Comparison of ENCODE assay signal across 8 mouse cellular contexts in the genomic region with DNA sequence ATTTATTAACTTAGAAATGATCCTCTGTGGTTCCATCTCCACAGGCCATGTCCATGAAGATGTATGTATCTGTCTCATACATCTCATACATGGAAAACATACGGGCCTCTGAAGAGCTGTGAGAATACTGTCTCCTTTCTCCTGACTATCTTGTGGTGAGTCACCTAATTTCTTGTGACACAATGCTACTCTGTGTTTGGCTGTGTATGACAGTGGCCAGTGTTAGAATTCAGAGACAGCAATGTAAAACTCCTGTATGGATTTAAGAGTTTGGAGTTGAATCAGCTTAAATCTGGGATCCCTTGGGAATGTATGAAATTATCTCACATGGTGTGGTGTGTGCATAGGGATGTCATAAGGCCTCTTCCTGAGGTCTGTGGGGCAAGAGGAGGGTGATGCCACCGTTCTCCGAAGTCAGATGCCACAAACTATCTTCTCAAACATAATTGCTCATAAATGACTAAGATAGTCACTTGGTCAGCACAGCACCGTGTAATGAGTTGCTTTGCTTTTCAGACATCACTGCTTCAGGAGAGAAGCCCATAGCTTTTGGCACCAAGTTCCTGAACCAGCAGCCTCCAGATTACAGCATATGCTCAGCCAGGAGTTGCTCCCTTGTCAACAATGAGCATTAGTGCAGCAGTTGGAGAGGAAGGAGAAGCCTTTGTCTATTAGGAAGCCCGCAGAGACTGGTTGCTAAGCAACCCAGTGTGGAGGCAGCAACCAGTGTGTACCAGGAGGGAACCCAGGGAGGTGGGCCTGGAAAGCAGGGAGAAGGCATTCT.
DNase-seq lines count a peak whose midpoint lies in the region; ATAC-seq lines count a peak whose summit lies in the region.

No protein-coding gene starts in this region.

- H3K4me1 ChIP-seq in hindbrain, embryonic 14.5 days (replicated peaks; ENCODE audit: control insufficient read depth, insufficient read depth, low read length): peaks cover 22% of the 10 kb centered on the region
- peaks cover 25% of the 10 kb centered on the region for H3K4me1 ChIP-seq in midbrain, embryonic 13.5 days (replicated peaks)
- H3K4me1 ChIP-seq in heart, embryonic 11.5 days (ENCODE audit: control insufficient read depth, insufficient read depth, low read length): no peaks in the 10 kb centered on the region

- H3K27me3 ChIP-seq in hindbrain, embryonic 14.5 days (ENCODE audit: control insufficient read depth, insufficient read depth, low read length): no peaks in the 10 kb centered on the region
- H3K27me3 ChIP-seq in midbrain, embryonic 13.5 days: 0 out of 2 replicates have a peak, but pooled peaks cover 9% of the 10 kb centered on the region
- no peaks in the 10 kb centered on the region for H3K27me3 ChIP-seq in heart, embryonic 11.5 days (ENCODE audit: control insufficient read depth, insufficient read depth, low read length)

- 18% methylated on average over 5 of the region's 5 CpGs for WGBS in hindbrain, embryonic 14.5 days
- WGBS in midbrain, embryonic 13.5 days: 28% methylated on average over 5 of the region's 5 CpGs
- WGBS in heart, embryonic 11.5 days (ENCODE audit: insufficient replicate concordance): 53% methylated on average over 5 of the region's 5 CpGs

- DNase-seq in 3T3-L1 (ENCODE audit: low read depth, low spot score): peak; percentile 6
- peak; percentile 79 for DNase-seq in embryo, embryonic 11 days
- DNase-seq in hindbrain, embryonic 14.5 days (ENCODE audit: low spot score): peak; percentile 78
- DNase-seq in kidney, adult 9 months: no peak
- DNase-seq in testis, postnatal 14 days (ENCODE audit: low spot score): no peak
- no peak for DNase-seq in kidney, postnatal 25 days

- no peak overlapping the region for H3K4me2 ChIP-seq in hindbrain, embryonic 14.5 days (replicated peaks)
- 0 out of 2 replicates have a peak overlapping the region, but pooled peaks have one; percentile 3 for H3K4me2 ChIP-seq in midbrain, embryonic 13.5 days (replicated peaks)
- no peak overlapping the region for H3K4me2 ChIP-seq in heart, embryonic 11.5 days

- H3K27ac ChIP-seq in hindbrain, embryonic 14.5 days: peak overlapping the region; percentile 81
- peak overlapping the region; percentile 84 for H3K27ac ChIP-seq in midbrain, embryonic 13.5 days
- H3K27ac ChIP-seq in heart, embryonic 11.5 days (ENCODE audit: low read depth, low read length): no peak overlapping the region

- H3K9ac ChIP-seq in hindbrain, embryonic 14.5 days: no peak overlapping the region
- no peak overlapping the region for H3K9ac ChIP-seq in midbrain, embryonic 13.5 days (replicated peaks)
- no peak overlapping the region for H3K9ac ChIP-seq in heart, embryonic 11.5 days (ENCODE audit: low read depth, low read length)

- H3K9me3 ChIP-seq in hindbrain, embryonic 14.5 days (ENCODE audit: control insufficient read depth, low read length): no peaks in the 10 kb centered on the region
- H3K9me3 ChIP-seq in midbrain, embryonic 13.5 days: no peaks in the 10 kb centered on the region
- no peaks in the 10 kb centered on the region for H3K9me3 ChIP-seq in heart, embryonic 11.5 days (replicated peaks; ENCODE audit: control insufficient read depth, low read length)

- peak; percentile 97 for ATAC-seq in hindbrain, embryonic 14.5 days (ENCODE audit: low FRiP score)
- peak; percentile 99 for ATAC-seq in midbrain, embryonic 13.5 days
- ATAC-seq in heart, embryonic 11.5 days (replicated peaks; ENCODE audit: insufficient number of reproducible peaks, low FRiP score, low TSS enrichment): no peak

- H3K4me3 ChIP-seq in hindbrain, embryonic 14.5 days (replicated peaks; ENCODE audit: low read length): no peak overlapping the region
- no peak overlapping the region for H3K4me3 ChIP-seq in midbrain, embryonic 13.5 days (replicated peaks)
- H3K4me3 ChIP-seq in heart, embryonic 11.5 days (ENCODE audit: low read depth, low read length): no peak overlapping the region

- no peaks in the 10 kb centered on the region for H3K36me3 ChIP-seq in hindbrain, embryonic 14.5 days (replicated peaks; ENCODE audit: control insufficient read depth, insufficient read depth)
- H3K36me3 ChIP-seq in midbrain, embryonic 13.5 days: no peaks in the 10 kb centered on the region
- no peaks in the 10 kb centered on the region for H3K36me3 ChIP-seq in heart, embryonic 11.5 days (ENCODE audit: control insufficient read depth, insufficient read depth, low read length)

Comparison
In these comparisons a context has a peak if more than half of its experiments do, and no peak if none do; other contexts are left out.
1. DNase-seq: peak in 3T3-L1 (single experiment), embryo, embryonic 11 days (single experiment) and hindbrain, embryonic 14.5 days (single experiment); none in kidney, adult 9 months (single experiment), testis, postnatal 14 days (single experiment) and kidney, postnatal 25 days (0 of 2).